ENCODE assay signal across 15 mouse cellular contexts in the genomic region with DNA sequence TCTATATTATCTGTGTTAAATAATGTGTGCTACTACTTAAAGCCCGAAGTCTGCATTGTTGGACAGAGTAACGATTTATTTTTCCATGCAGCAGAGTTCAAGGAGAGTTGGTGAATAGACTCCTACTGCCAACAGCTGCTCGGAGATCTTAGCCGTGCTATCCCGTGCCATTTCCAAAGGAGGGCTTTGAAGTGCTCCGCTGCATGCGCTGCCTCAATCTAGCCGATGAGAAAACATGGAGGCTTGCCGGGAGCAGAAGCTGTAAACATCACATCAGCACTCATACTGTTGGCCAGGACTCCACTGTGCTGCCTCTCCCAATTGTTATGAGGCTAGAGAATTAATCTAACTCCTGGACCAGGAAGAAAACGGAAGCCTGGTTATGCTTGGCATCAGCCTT.
DNase-seq lines count a peak whose midpoint lies in the region; ATAC-seq and TF ChIP-seq lines count a peak whose summit lies in the region.
"Had no signal": no experiment of that assay in that cellular context is flagged by ENCODE, and none has a peak within 500 bp of the region (broad histone marks: within the 10 kb centered on the region; RNA-seq: fewer than 3 reads in every experiment).

No protein-coding gene starts in this region.

- H3K36me3 ChIP-seq in heart, embryonic 13.5 days, result no peaks in the 10 kb centered on the region
- H3K36me3 ChIP-seq in lung, embryonic 14.5 days (ENCODE audit: insufficient read depth), result no peaks in the 10 kb centered on the region
- no peaks in the 10 kb centered on the region for H3K36me3 ChIP-seq in limb, embryonic 12.5 days
- H3K36me3 ChIP-seq: embryonic facial prominence, embryonic 15.5 days; liver, embryonic 12.5 days had no signal

- H3K27ac ChIP-seq in heart, embryonic 13.5 days (replicated peaks), result no peak overlapping the region
- no peak overlapping the region for H3K27ac ChIP-seq in lung, embryonic 14.5 days (ENCODE audit: low read depth)
- no peak overlapping the region for H3K27ac ChIP-seq in limb, embryonic 12.5 days
- H3K27ac ChIP-seq: embryonic facial prominence, embryonic 15.5 days; liver, embryonic 12.5 days had no signal

- H3K27me3 ChIP-seq in heart, embryonic 13.5 days (replicated peaks), result 0 out of 2 replicates have a peak, but pooled peaks cover 4% of the 10 kb centered on the region
- no peaks in the 10 kb centered on the region for H3K27me3 ChIP-seq in lung, embryonic 14.5 days (ENCODE audit: insufficient read depth, low read length)
- H3K27me3 ChIP-seq in limb, embryonic 12.5 days, result peaks cover 40% of the 10 kb centered on the region
- H3K27me3 ChIP-seq: liver, embryonic 12.5 days had no signal

- 42% methylated on average over 10 of the region's 10 CpGs for WGBS in heart, embryonic 13.5 days
- 24% methylated on average over 10 of the region's 10 CpGs for WGBS in lung, embryonic 14.5 days
- 26% methylated on average over 10 of the region's 10 CpGs for WGBS in limb, embryonic 12.5 days

- H3K9me3 ChIP-seq in heart, embryonic 13.5 days, result no peaks in the 10 kb centered on the region
- no peaks in the 10 kb centered on the region for H3K9me3 ChIP-seq in lung, embryonic 14.5 days (ENCODE audit: low read depth, low read length)
- no peaks in the 10 kb centered on the region for H3K9me3 ChIP-seq in limb, embryonic 12.5 days
- H3K9me3 ChIP-seq: embryonic facial prominence, embryonic 15.5 days; liver, embryonic 12.5 days had no signal

- H3K4me3 ChIP-seq in heart, embryonic 13.5 days, result 0 out of 2 replicates have a peak overlapping the region, but pooled peaks have one; percentile 10
- no peak overlapping the region for H3K4me3 ChIP-seq in lung, embryonic 14.5 days (ENCODE audit: low read depth, low read length)
- H3K4me3 ChIP-seq in limb, embryonic 12.5 days (replicated peaks), result no peak overlapping the region
- H3K4me3 ChIP-seq: embryonic facial prominence, embryonic 15.5 days; liver, embryonic 12.5 days had no signal

- TF ChIP-seq CTCF in lung, embryonic 14.5 days (IDR thresholded peaks at IDR 0.05; ENCODE audit: low read depth), result no peak

- intact Hi-C loops in heart, postnatal 10 days (cut with DNase I), result no loop called here

- peak overlapping the region; percentile 56 for H3K4me2 ChIP-seq in heart, embryonic 13.5 days
- H3K4me2 ChIP-seq in lung, embryonic 14.5 days, result peak overlapping the region; percentile 23; the same call in 1 of the 2 replicates
- H3K4me2 ChIP-seq in limb, embryonic 12.5 days, result peak overlapping the region; percentile 8
- H3K4me2 ChIP-seq: embryonic facial prominence, embryonic 15.5 days; liver, embryonic 12.5 days had no signal

- no peak overlapping the region for H3K9ac ChIP-seq in heart, embryonic 13.5 days
- no peak overlapping the region for H3K9ac ChIP-seq in lung, embryonic 14.5 days
- no peak overlapping the region for H3K9ac ChIP-seq in limb, embryonic 12.5 days (replicated peaks)
- H3K9ac ChIP-seq: embryonic facial prominence, embryonic 15.5 days; liver, embryonic 12.5 days had no signal

- ATAC-seq in heart, embryonic 13.5 days (ENCODE audit: extremely low read depth, insufficient number of reproducible peaks, low FRiP score, low TSS enrichment), result no peak
- ATAC-seq in lung, embryonic 14.5 days (ENCODE audit: insufficient read depth), result peak; percentile 86
- no peak for ATAC-seq in limb, embryonic 12.5 days (ENCODE audit: insufficient number of reproducible peaks, insufficient read depth, low FRiP score, low TSS enrichment, low read depth)
- ATAC-seq: liver, embryonic 12.5 days had no signal

- peaks cover 23% of the 10 kb centered on the region for H3K4me1 ChIP-seq in heart, embryonic 13.5 days
- 0 out of 2 replicates have a peak, but pooled peaks cover 2% of the 10 kb centered on the region for H3K4me1 ChIP-seq in lung, embryonic 14.5 days (ENCODE audit: insufficient read depth)
- H3K4me1 ChIP-seq in limb, embryonic 12.5 days (replicated peaks), result peaks cover 23% of the 10 kb centered on the region
- H3K4me1 ChIP-seq: embryonic facial prominence, embryonic 15.5 days; liver, embryonic 12.5 days had no signal

- peak; percentile 28 for DNase-seq in adrenal gland, adult 2 months
- DNase-seq in adrenal gland, adult 18-20 months (ENCODE audit: low spot score in 2 of 2), result no peak
- DNase-seq in heart, postnatal 10 days, result no peak
- peak; percentile 84 for DNase-seq in lung, embryonic 14.5 days
- no peak for DNase-seq in lung, postnatal 25 days (ENCODE audit: low spot score)
- no peak for DNase-seq in adipocyte (ENCODE audit: low spot score)
- DNase-seq: cerebellum, postnatal 14 days; heart, postnatal 14 days; kidney, postnatal 25 days; right cerebral cortex, postnatal 25 days; thymus, postnatal 14 days had no signal

Comparison
In these comparisons a context has a peak if more than half of its experiments do, and no peak if none do; other contexts are left out.
1. DNase-seq: peak in adrenal gland, adult 2 months (single experiment) and lung, embryonic 14.5 days (single experiment); none in adrenal gland, adult 18-20 months (0 of 2), heart, postnatal 10 days (0 of 2), lung, postnatal 25 days (single experiment) and adipocyte (single experiment).
2. Peak in every context shown above with its lines, with median percentiles within 50 percentile points of each other: H3K4me2 ChIP-seq.